Mouse (Mus musculus): Measurements from ENCODE around the gene Rsad1.

The Rsad1 gene

DNA sequence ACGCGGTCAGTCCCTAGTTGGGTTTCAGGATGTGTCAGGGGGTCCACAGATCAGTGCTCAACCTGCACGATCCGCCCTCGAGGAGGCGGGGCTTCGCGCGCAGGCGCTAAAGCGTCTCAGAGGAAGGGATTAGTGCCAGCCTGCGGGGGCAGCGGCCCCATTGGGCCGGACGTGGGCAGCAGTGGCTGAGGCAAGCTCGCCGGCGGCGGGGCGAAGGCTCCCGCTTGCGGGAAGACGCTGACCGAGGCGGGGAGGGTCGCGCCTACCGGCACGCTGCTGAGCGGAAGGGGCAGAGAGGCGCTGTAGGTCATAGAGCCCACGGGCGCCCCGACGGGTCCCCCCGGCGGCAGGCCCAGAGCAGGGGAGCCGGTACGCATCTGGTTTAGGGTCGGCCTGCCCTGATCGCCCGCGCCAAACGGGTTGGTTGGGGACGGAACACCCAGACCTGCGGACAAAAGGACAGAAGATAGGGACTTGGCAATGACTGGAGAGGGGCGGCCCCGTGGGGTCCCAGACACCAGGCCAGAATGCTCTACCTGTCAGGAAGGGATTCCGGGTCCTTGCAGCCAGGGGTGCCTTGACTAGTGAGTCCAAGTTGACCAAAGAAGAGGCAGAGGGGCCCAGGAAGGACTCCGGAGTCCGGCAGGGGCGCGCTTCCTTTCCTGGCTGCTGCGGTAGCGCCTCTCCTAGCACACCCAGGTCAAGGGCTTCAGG, 57.9 kb downstream of the Rsad1 start:
- no peak for DNase-seq (ENCODE audit: low spot score)

All from urinary bladder, postnatal 25 days (tissue).